Mouse (Mus musculus): ENCODE data around the gene Cdc37l1. TPM values are rescaled to one million over a fixed set of nuclear protein-coding genes. Genes with fewer than 3 reads are reported as not detected.

Cdc37l1 gene
- total RNA-seq, 1 experiment = 46.8 TPM

DNA sequence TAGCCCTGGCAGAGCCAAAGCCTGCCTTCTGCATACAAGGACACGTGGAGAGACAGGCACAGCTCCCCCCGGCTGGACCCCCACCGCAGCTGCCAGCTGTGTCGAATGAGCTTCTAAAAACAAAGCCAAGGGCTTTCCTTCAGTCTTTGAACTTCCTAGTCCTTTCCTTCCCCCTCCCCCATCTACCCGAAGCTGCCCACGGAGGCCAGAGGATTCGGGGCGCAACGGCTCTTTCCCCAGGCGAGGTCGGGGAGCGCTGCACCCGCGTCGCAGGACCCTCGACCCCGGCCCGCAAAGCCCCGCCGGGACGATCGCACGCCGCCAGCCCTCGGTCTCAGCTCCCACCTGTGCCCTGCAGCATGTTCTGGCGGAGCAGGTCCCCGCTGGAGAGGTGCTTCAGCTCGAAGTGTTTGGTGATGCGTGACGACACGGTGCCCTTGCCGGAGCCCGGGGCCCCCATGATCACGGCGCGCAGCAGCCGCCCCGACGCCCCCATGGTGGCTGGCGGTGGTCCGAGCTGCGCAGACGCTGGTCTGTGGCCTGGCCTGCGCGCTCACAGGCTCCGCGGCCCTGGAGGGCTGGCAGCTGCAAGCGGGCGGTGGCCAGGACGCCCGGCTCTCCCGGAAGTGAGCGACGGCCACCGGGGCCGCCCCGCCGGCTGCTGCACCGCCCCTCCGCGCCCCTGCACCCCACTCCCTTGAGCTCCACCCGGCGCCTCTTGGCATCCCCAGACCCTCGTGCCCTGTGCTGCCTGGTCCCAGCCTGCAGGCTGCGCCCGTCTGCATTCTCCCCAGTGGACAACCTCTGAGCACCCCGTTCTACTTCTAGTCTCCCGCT lies 57.4 kb downstream of the Cdc37l1 start, which contains the start of gene Ak3:
TSS of gene Ak3 (minus strand) at position 628 of the 837 bp plus-strand sequence.
- no peak within 1 kb of the TSS for H3K27ac ChIP-seq (ENCODE audit: insufficient read depth, low read depth, low read length, poor library complexity, severe bottlenecking)
- H3K4me1 ChIP-seq (ENCODE audit: control insufficient read depth in 2 of 2, insufficient read depth in 2 of 2, low read length in 2 of 2, poor library complexity in 1 of 2) = peaks cover 2 to 9% of the 10 kb centered on the region in 2 experiments; a peak in 3 of 4 replicates
- H3K36me3 ChIP-seq (ENCODE audit: control insufficient read depth, insufficient read depth, low read length, poor library complexity, severe bottlenecking) = no peaks in the 10 kb centered on the region
- in situ Hi-C loops (cut with MboI; ENCODE audit: low sequenced_read_pairs in 2 of 2, unreplicated experiment in 2 of 2) = no loop called here
- no peaks in the 10 kb centered on the region for H3K9me3 ChIP-seq (ENCODE audit: control insufficient read depth, insufficient read depth, low read depth, low read length)
- peak within 1 kb of the TSS; percentile 80 for H3K9ac ChIP-seq (ENCODE audit: insufficient read depth, low read depth, low read length, poor library complexity, severe bottlenecking)
- no peak for DNase-seq (ENCODE audit: low read depth, low spot score)
- peak within 1 kb of the TSS; percentile 90 to 92 for H3K4me3 ChIP-seq (ENCODE audit: insufficient read depth in 1 of 2, low read depth in 1 of 2, low read length in 2 of 2, poor library complexity in 1 of 2, severe bottlenecking in 1 of 2)
- no peak for TF ChIP-seq MAFK (IDR thresholded peaks at IDR 0.05; ENCODE audit: insufficient read depth, low read depth, low read length)
- TF ChIP-seq CHD2 (IDR thresholded peaks at IDR 0.05; ENCODE audit: low read depth, low read length) = no peak
- TF ChIP-seq HCFC1 (IDR thresholded peaks at IDR 0.05; ENCODE audit: borderline replicate concordance, insufficient read depth, low read length) = no peak
- TF ChIP-seq ZNF384 (IDR thresholded peaks at IDR 0.05; ENCODE audit: low read depth, low read length) = no peak
- no peak for TF ChIP-seq ZC3H11A (IDR thresholded peaks at IDR 0.05; ENCODE audit: borderline replicate concordance, low read depth, low read length)

DNA sequence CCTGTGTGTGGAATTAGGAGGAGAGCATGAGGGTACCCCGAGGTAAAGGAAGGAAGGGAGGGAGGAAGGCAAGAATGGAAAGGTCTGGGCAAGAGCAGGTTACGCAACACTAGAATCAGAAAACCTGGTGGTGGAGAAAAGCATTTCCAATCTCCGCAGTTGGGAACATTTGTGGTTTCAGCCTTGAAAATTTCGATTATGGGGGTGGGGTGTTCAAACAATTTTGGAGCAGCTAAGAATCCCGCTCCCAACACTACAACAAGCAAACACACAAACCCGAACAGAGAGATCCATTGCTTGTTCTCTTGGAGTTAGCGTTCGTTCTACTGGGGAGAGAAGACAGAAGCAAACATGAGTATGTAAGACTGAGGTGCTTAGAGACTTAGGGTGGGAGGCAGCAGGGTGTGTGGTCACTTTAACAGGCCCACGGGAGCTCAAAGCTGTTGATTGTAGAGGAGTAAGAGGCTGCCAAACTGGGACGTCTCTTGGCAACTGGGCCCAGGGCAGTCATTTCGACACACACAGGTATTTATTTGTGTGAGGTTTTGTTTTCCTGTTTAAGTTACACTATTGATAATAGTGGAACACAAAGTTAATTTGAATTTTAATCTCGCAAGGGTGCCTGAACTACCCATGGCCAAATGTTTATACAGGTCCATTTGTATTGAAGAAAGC lies 59.4 kb downstream of the Cdc37l1 start:
- Histone ChIP-seq H3K36me3 (ENCODE audit: control insufficient read depth, insufficient read depth, low read length, poor library complexity, severe bottlenecking) (no peaks in the 10 kb centered on the region), H3K4me3 (ENCODE audit: insufficient read depth in 1 of 2, low read depth in 1 of 2, low read length in 2 of 2, poor library complexity in 1 of 2, severe bottlenecking in 1 of 2) (no peak overlapping the region), H3K9me3 (ENCODE audit: control insufficient read depth, insufficient read depth, low read depth, low read length) (no peaks in the 10 kb centered on the region), H3K27ac (ENCODE audit: insufficient read depth, low read depth, low read length, poor library complexity, severe bottlenecking) (no peak overlapping the region), H3K4me1 (ENCODE audit: control insufficient read depth in 2 of 2, insufficient read depth in 2 of 2, low read length in 2 of 2, poor library complexity in 1 of 2) (peaks cover 2 to 9% of the 10 kb centered on the region in 2 experiments), H3K9ac (ENCODE audit: insufficient read depth, low read depth, low read length, poor library complexity, severe bottlenecking) (no peak overlapping the region)
- no peak for DNase-seq (ENCODE audit: low read depth, low spot score)
- TF ChIP-seq MAFK (IDR thresholded peaks at IDR 0.05; ENCODE audit: insufficient read depth, low read depth, low read length) (no peak), ZC3H11A (IDR thresholded peaks at IDR 0.05; ENCODE audit: borderline replicate concordance, low read depth, low read length) (no peak), CHD2 (IDR thresholded peaks at IDR 0.05; ENCODE audit: low read depth, low read length) (no peak), HCFC1 (IDR thresholded peaks at IDR 0.05; ENCODE audit: borderline replicate concordance, insufficient read depth, low read length) (no peak), ZNF384 (IDR thresholded peaks at IDR 0.05; ENCODE audit: low read depth, low read length) (no peak)
- in situ Hi-C loops (cut with MboI; ENCODE audit: low sequenced_read_pairs in 2 of 2, unreplicated experiment in 2 of 2) = loop anchor here in 1 of 2 experiments (25.0 kb wide), 1 partner anchor 262 kb away; no protein-coding TSS in a partner anchor

DNA sequence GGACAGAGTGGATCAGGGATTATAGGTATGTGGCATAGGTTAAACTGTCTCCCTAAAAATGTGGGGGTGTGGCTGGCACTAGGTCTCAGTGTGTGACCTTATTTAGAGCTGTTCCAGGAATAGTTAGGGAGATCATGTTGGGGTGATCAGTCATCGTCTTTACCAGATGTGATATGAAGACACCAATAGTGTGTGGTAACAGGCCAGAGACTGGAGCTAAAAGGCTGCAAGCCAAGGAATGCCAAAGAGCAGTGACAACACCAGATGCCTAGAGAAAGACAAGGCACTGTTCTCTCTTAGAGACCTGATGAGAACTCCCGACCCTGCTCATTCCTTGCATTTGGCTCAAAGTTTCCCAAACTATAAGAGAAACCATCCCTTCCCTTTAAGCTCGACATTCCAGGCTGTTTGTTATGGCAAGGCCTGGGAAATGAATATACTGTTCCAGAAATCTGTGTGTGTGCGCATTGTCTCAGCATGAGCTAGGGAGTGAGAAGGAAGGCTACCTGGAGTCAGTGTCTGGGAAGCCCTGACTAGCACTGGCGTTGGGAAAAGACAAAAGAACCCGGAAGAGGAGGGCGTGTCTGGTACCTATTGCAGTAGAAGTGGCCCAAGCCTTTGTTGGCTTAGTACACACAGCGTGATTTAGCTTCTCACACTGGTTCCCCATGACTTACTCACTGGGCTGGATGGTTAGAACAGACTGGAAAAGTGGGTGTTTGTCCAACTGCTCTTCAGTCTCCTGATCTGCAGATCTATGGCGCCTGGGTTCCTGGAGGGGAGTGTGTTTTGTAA lies 60.2 kb downstream of the Cdc37l1 start:
- H3K4me1 ChIP-seq (ENCODE audit: control insufficient read depth in 2 of 2, insufficient read depth in 2 of 2, low read length in 2 of 2, poor library complexity in 1 of 2) = peaks cover 2 to 9% of the 10 kb centered on the region in 2 experiments
- TF ChIP-seq ZC3H11A (IDR thresholded peaks at IDR 0.05; ENCODE audit: borderline replicate concordance, low read depth, low read length) (no peak), ZNF384 (IDR thresholded peaks at IDR 0.05; ENCODE audit: low read depth, low read length) (no peak), CHD2 (IDR thresholded peaks at IDR 0.05; ENCODE audit: low read depth, low read length) (no peak), HCFC1 (IDR thresholded peaks at IDR 0.05; ENCODE audit: borderline replicate concordance, insufficient read depth, low read length) (no peak), MAFK (IDR thresholded peaks at IDR 0.05; ENCODE audit: insufficient read depth, low read depth, low read length) (no peak)
- no peaks in the 10 kb centered on the region for H3K9me3 ChIP-seq (ENCODE audit: control insufficient read depth, insufficient read depth, low read depth, low read length)
- no peaks in the 10 kb centered on the region for H3K36me3 ChIP-seq (ENCODE audit: control insufficient read depth, insufficient read depth, low read length, poor library complexity, severe bottlenecking)
- in situ Hi-C loops (cut with MboI; ENCODE audit: low sequenced_read_pairs in 2 of 2, unreplicated experiment in 2 of 2) = loop anchor here in 1 of 2 experiments (25.0 kb wide), 1 partner anchor 263 kb away; no protein-coding TSS in a partner anchor
- no peak for DNase-seq (ENCODE audit: low read depth, low spot score)
- no peak overlapping the region for H3K9ac ChIP-seq (ENCODE audit: insufficient read depth, low read depth, low read length, poor library complexity, severe bottlenecking)
- H3K27ac ChIP-seq (ENCODE audit: insufficient read depth, low read depth, low read length, poor library complexity, severe bottlenecking) = no peak overlapping the region
- no peak overlapping the region for H3K4me3 ChIP-seq (ENCODE audit: insufficient read depth in 1 of 2, low read depth in 1 of 2, low read length in 2 of 2, poor library complexity in 1 of 2, severe bottlenecking in 1 of 2)

DNA sequence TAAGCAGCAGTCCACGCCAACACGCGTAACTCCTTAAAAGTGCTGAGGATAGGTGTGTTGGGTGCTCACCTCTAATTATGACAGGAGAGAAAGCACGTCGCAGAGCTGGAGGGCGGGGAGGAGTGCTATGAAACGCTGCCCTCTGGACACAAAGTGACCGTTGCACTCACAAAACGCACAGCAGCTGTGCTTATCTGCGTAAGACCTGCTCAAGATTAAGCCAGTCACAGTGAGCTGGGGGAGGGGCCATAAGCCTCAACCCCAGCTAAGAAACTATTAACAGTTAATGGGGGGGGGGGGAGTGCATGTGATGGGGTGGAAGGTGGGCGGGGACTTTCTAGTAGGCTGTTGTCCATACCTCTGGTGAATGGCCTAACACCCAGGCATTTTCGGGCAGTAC lies 62.6 kb downstream of the Cdc37l1 start:
- Histone ChIP-seq H3K4me3 (ENCODE audit: insufficient read depth in 1 of 2, low read depth in 1 of 2, low read length in 2 of 2, poor library complexity in 1 of 2, severe bottlenecking in 1 of 2) (no peak overlapping the region), H3K9ac (ENCODE audit: insufficient read depth, low read depth, low read length, poor library complexity, severe bottlenecking) (no peak overlapping the region), H3K4me1 (ENCODE audit: control insufficient read depth in 2 of 2, insufficient read depth in 2 of 2, low read length in 2 of 2, poor library complexity in 1 of 2) (peaks cover 2 to 7% of the 10 kb centered on the region in 2 experiments; a peak in 3 of 4 replicates), H3K27ac (ENCODE audit: insufficient read depth, low read depth, low read length, poor library complexity, severe bottlenecking) (no peak overlapping the region), H3K36me3 (ENCODE audit: control insufficient read depth, insufficient read depth, low read length, poor library complexity, severe bottlenecking) (no peaks in the 10 kb centered on the region), H3K9me3 (ENCODE audit: control insufficient read depth, insufficient read depth, low read depth, low read length) (no peaks in the 10 kb centered on the region)
- no peak for DNase-seq (ENCODE audit: low read depth, low spot score)
- in situ Hi-C loops (cut with MboI; ENCODE audit: low sequenced_read_pairs in 2 of 2, unreplicated experiment in 2 of 2) = loop anchor here in 1 of 2 experiments (25.0 kb wide), 1 partner anchor 265 kb away; no protein-coding TSS in a partner anchor
- no peak for TF ChIP-seq ZNF384 (IDR thresholded peaks at IDR 0.05; ENCODE audit: low read depth, low read length)
- no peak for TF ChIP-seq HCFC1 (IDR thresholded peaks at IDR 0.05; ENCODE audit: borderline replicate concordance, insufficient read depth, low read length)
- TF ChIP-seq MAFK (IDR thresholded peaks at IDR 0.05; ENCODE audit: insufficient read depth, low read depth, low read length) = no peak
- no peak for TF ChIP-seq ZC3H11A (IDR thresholded peaks at IDR 0.05; ENCODE audit: borderline replicate concordance, low read depth, low read length)
- no peak for TF ChIP-seq CHD2 (IDR thresholded peaks at IDR 0.05; ENCODE audit: low read depth, low read length)

Measured in ES-E14 (cell line).